Mouse (Mus musculus) kidney, postnatal 14 days (tissue): ENCODE data around the gene Tmub1.

Experiments used
- DNase-seq: peaks from one replicate; pipeline ENCODE4 v3.0.0; 2022; ENCODE audit warnings: mixed read lengths

Gene Tmub1

GRCm38 (mm10) chr5:24453283-24453984, 5.8 kb upstream of the Tmub1 start:
- DNase-seq, result no peak

GRCm38 (mm10) chr5:24452691-24453233, 5.1 kb upstream of the Tmub1 start:
- DNase-seq, result no peak

GRCm38 (mm10) chr5:24452030-24452690, 4.5 kb upstream of the Tmub1 start, which contains the start of gene Agap3:
Gene Agap3 (plus strand): TSS chr5:24452177.
- DNase-seq, result peak; percentile 55

GRCm38 (mm10) chr5:24451264-24452029, 3.8 kb upstream of the Tmub1 start:
- DNase-seq, result peak; percentile 94

GRCm38 (mm10) chr5:24446630-24447029, 1.0 kb downstream of the Tmub1 start:
- no peak for DNase-seq

GRCm38 (mm10) chr5:24445428-24446080, 2.1 kb downstream of the Tmub1 start:
- no peak for DNase-seq

- DNase-seq, result peak; percentile 97
Observed at GRCm38 (mm10) chr5:24444746-24445427, 2.8 kb downstream of the Tmub1 start, which contains the start of gene Fastk. Gene Fastk (minus strand): TSS chr5:24445287.

GRCm38 (mm10) chr5:24443927-24444326, 3.7 kb downstream of the Tmub1 start:
- DNase-seq, result no peak

- no peak for DNase-seq
Observed at GRCm38 (mm10) chr5:24443204-24443603, 4.5 kb downstream of the Tmub1 start.

- DNase-seq, result no peak
Observed at GRCm38 (mm10) chr5:24442029-24442428, 5.6 kb downstream of the Tmub1 start.

GRCm38 (mm10) chr5:24441187-24441586, 6.5 kb downstream of the Tmub1 start:
- DNase-seq, result no peak

GRCm38 (mm10) chr5:24433993-24434392, 13.7 kb downstream of the Tmub1 start:
- DNase-seq, result no peak

- DNase-seq, result no peak
Observed at GRCm38 (mm10) chr5:24428596-24428995, 19.1 kb downstream of the Tmub1 start.

GRCm38 (mm10) chr5:24427981-24428402, 19.7 kb downstream of the Tmub1 start:
- DNase-seq, result peak; percentile 87

GRCm38 (mm10) chr5:24427285-24427633, 20.4 kb downstream of the Tmub1 start:
- no peak for DNase-seq

GRCm38 (mm10) chr5:24426556-24427284, 20.9 kb downstream of the Tmub1 start:
- no peak for DNase-seq

- DNase-seq, result peak; percentile 33
Observed at GRCm38 (mm10) chr5:24426037-24426432, 21.6 kb downstream of the Tmub1 start.

- DNase-seq, result no peak
Observed at GRCm38 (mm10) chr5:24425421-24426036, 22.1 kb downstream of the Tmub1 start.

- peak; percentile 94 for DNase-seq
Observed at GRCm38 (mm10) chr5:24424861-24425411, 22.7 kb downstream of the Tmub1 start.

- no peak for DNase-seq
Observed at GRCm38 (mm10) chr5:24424004-24424781, 23.5 kb downstream of the Tmub1 start.
